Mouse (Mus musculus): ENCODE measurements around the gene 2010315B03Rik. TPM values are rescaled to one million over a fixed set of nuclear protein-coding genes. Genes with fewer than 3 reads are reported as not detected.

2010315B03Rik gene
- 4.5 TPM for polyA plus RNA-seq (2014; fragmentation: Illumina TruSeq; extraction: RNeasy Lipid Tissue Mini Kit (QIAGEN cat#74804); ENCODE audit: low read depth, low replicate concordance)

DNA sequence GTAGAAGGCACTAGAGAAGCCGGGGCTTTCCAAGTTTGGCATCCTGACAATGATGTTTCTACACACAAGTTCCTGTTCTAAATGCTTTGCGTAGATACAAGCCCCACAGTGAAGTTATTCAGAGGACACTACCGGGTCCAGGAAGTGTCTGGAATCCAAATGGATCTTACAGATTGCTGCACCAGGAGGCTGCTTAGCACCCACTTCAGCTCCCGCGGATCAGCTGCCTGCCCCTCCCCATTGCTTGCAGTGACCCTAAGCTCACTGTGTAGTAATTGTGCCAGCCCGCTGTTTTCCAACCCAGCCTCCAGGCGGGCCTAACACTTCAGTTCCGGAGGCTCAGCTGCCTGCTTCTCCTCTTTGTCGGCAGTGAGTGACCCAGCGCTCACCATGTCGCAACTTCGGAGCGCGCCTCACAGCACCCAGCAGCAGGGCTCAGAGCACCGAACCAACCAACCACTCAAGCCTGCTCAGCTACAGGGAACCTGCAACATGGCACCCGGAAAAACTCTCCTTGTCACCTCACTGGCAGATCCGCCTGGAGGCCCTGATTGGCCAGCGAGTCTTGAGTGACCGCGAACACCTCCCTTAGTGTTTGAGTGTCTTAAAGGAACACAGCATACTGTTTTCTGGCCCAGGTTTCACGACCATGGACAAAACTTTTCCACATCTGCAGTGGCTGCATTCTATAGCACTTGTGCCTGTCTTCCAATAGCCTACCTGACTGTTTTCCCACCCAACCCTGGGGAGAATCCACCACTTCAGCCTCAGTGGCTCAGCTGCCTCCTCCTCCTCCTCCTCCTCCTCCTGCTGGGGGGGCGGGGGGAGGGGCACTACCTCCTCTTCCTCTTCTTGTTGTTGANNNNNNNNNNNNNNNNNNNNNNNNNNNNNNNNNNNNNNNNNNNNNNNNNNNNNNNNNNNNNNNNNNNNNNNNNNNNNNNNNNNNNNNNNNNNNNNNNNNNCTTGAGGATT is at the start of gene 2010315B03Rik:
2010315B03Rik (minus strand) TSS at position 526 of the 972 bp plus-strand sequence.

Other genes starting within 250 kb of the 2010315B03Rik start
- 0.91 TPM for gene Ccr2, start 210.7 kb downstream of the 2010315B03Rik start, polyA plus RNA-seq (2014; fragmentation: Illumina TruSeq; extraction: RNeasy Lipid Tissue Mini Kit (QIAGEN cat#74804); ENCODE audit: low read depth, low replicate concordance)
- 0.53 TPM for gene Ccr5, start 191.2 kb downstream of the 2010315B03Rik start, polyA plus RNA-seq (2014; fragmentation: Illumina TruSeq; extraction: RNeasy Lipid Tissue Mini Kit (QIAGEN cat#74804); ENCODE audit: low read depth, low replicate concordance)
- gene Ppp2r3d, start 164.2 kb upstream of the 2010315B03Rik start, polyA plus RNA-seq (2014; fragmentation: Illumina TruSeq; extraction: RNeasy Lipid Tissue Mini Kit (QIAGEN cat#74804); ENCODE audit: low read depth, low replicate concordance): 3.6 TPM
- gene Gm21836, start 181.1 kb upstream of the 2010315B03Rik start, polyA plus RNA-seq (2014; fragmentation: Illumina TruSeq; extraction: RNeasy Lipid Tissue Mini Kit (QIAGEN cat#74804); ENCODE audit: low read depth, low replicate concordance): not detected

All from testis, adult 10 weeks (tissue).